Comparison of ENCODE assay signal across 9 mouse cellular contexts in genomic region chr16:76224901-76225586, GRCm38 (mm10).
DNase-seq lines count a peak whose midpoint lies in the region; ATAC-seq lines count a peak whose summit lies in the region.
"Had no signal": no experiment of that assay in that cellular context is flagged by ENCODE, and none has a peak within 500 bp of the region (broad histone marks: within the 10 kb centered on the region; RNA-seq: fewer than 3 reads in every experiment).

No protein-coding gene starts in this region.

- H3K4me2 ChIP-seq in lung, embryonic 15.5 days = peak overlapping the region; percentile 6; the same call in 1 of the 2 replicates
- H3K4me2 ChIP-seq: neural tube, embryonic 13.5 days had no signal

- H3K9ac ChIP-seq in lung, embryonic 15.5 days = no peak overlapping the region
- H3K9ac ChIP-seq: neural tube, embryonic 13.5 days had no signal

- DNase-seq in CD4-positive helper T cell, adult 2 months (ENCODE audit: low read depth, low spot score) = peak; percentile 25
- peak; percentile 17 for DNase-seq in T-cell, adult 2 months (ENCODE audit: low spot score)
- DNase-seq in kidney, adult 9 months = peak; percentile 94
- DNase-seq in cerebellum, adult 9-11 months = no peak
- DNase-seq in right cerebral cortex, adult 18-20 months = no peak
- DNase-seq in urinary bladder, postnatal 25 days (ENCODE audit: low spot score) = no peak
- DNase-seq in left cerebral cortex, postnatal 4 days = no peak

- no peak; the same call in 1 of the 2 replicates for ATAC-seq in lung, embryonic 15.5 days (ENCODE audit: borderline replicate concordance, extremely low read depth, low FRiP score, low TSS enrichment)

- H3K27ac ChIP-seq in lung, embryonic 15.5 days = no peak overlapping the region
- H3K27ac ChIP-seq: neural tube, embryonic 13.5 days had no signal

- 26% methylated on average over 9 of the region's 9 CpGs for WGBS in lung, embryonic 15.5 days

- H3K27me3 ChIP-seq in lung, embryonic 15.5 days = no peaks in the 10 kb centered on the region
- H3K27me3 ChIP-seq: neural tube, embryonic 13.5 days had no signal

- no peak overlapping the region for H3K4me3 ChIP-seq in lung, embryonic 15.5 days
- H3K4me3 ChIP-seq: neural tube, embryonic 13.5 days had no signal

- H3K36me3 ChIP-seq in lung, embryonic 15.5 days = no peaks in the 10 kb centered on the region
- H3K36me3 ChIP-seq: neural tube, embryonic 13.5 days had no signal

- intact Hi-C loops in left cerebral cortex, postnatal 4 days (cut with DNase I) = no loop called here

- H3K4me1 ChIP-seq in lung, embryonic 15.5 days = peaks cover 16% of the 10 kb centered on the region

- H3K9me3 ChIP-seq in lung, embryonic 15.5 days = no peaks in the 10 kb centered on the region
- H3K9me3 ChIP-seq: neural tube, embryonic 13.5 days had no signal

Comparison
In these comparisons a context has a peak if more than half of its experiments do, and no peak if none do; other contexts are left out.
1. DNase-seq: peak in CD4-positive helper T cell, adult 2 months (single experiment), T-cell, adult 2 months (single experiment) and kidney, adult 9 months (single experiment); none in cerebellum, adult 9-11 months (single experiment), right cerebral cortex, adult 18-20 months (single experiment), urinary bladder, postnatal 25 days (single experiment) and left cerebral cortex, postnatal 4 days (single experiment).